Mouse (Mus musculus) G1E (cell line): ENCODE results near the gene Tbl1x. TPM values are rescaled to one million over a fixed set of nuclear protein-coding genes. Genes with fewer than 3 reads are reported as not detected.

Experiments
- ATAC-seq: 2 replicates; pipeline ENCODE4 v1.8.0; 2016; ENCODE audit warnings: mild to moderate bottlenecking; ENCODE audit not compliant: insufficient number of reproducible peaks, poor library complexity, low FRiP score, severe bottlenecking; ENCODE audit errors: extremely low read depth
- DNase-seq: peaks from one replicate; pipeline ENCODE4 v3.0.0; 2012; ENCODE audit warnings: low spot score
- H3K27me3 ChIP-seq: 2 replicates; pipeline ENCODE4 v1.6.1; 2012; ENCODE audit warnings: mild to moderate bottlenecking, low read length, inconsistent platforms; ENCODE audit not compliant: insufficient read depth
- H3K36me3 ChIP-seq: replicated peaks from 2 replicates; pipeline ENCODE3; 2012; ENCODE audit warnings: mild to moderate bottlenecking, inconsistent platforms
- H3K4me1 ChIP-seq: 2 replicates; pipeline ENCODE4 v1.6.1; 2012; ENCODE audit warnings: low read depth, low read length, inconsistent platforms, mixed read lengths; ENCODE audit not compliant: insufficient read depth
- H3K4me3 ChIP-seq: 2 replicates; pipeline ENCODE4 v1.5.1; 2012; ENCODE audit warnings: low read depth, mild to moderate bottlenecking, inconsistent platforms, low read length, moderate library complexity, mixed read lengths
- H3K9me3 ChIP-seq: replicated peaks from 2 replicates; pipeline ENCODE4 v1.6.1; 2012; ENCODE audit warnings: inconsistent platforms
- CTCF ChIP-seq: IDR thresholded peaks from 2 replicates; pipeline ENCODE4 v1.5.1; 2012; ENCODE audit warnings: low read depth, low read length, inconsistent platforms, mixed read lengths
- GATA1 ChIP-seq: IDR thresholded peaks from 2 replicates; pipeline ENCODE4 v1.6.1; 2012; ENCODE audit warnings: borderline replicate concordance, low read length, inconsistent platforms, mixed read lengths
- GATA2 ChIP-seq: IDR thresholded peaks from 2 replicates; pipeline ENCODE4 v1.6.1; 2012; ENCODE audit warnings: low read depth, low read length, inconsistent platforms, borderline replicate concordance
- POLR2AphosphoS5 ChIP-seq: IDR thresholded peaks from 2 replicates; pipeline ENCODE4 v1.6.1; 2012; ENCODE audit warnings: low read depth, low read length, inconsistent platforms; ENCODE audit not compliant: insufficient replicate concordance
- TAL1 ChIP-seq: conservative IDR thresholded peaks from 2 replicates; pipeline ENCODE4 v1.6.1; 2012; ENCODE audit warnings: low read depth, low read length, inconsistent platforms, mixed read lengths
- polyA plus RNA-seq: library from polyadenylated mRNA; stranded (reverse); fragments of >175 nt; gene quantifications from 2 replicates; pipeline ENCODE4 v1.2.3, GENCODE M21; 2012
- total RNA-seq, 2 experiments: library from RNA; stranded (forward) in 1 of 2; stranded (reverse) in 1 of 2; fragments of 200-1000 nt in 1 of 2; fragments of >200 nt in 1 of 2; fragmentation: Nextera tagmentation in 1 of 2; gene quantifications; 2 replicates each; pipeline ENCODE4 v1.2.3; 2014 to 2017

Gene Tbl1x
- total and polyA plus RNA-seq, 3 experiments: 6.5 to 141 (median 45.3) TPM

DNA sequence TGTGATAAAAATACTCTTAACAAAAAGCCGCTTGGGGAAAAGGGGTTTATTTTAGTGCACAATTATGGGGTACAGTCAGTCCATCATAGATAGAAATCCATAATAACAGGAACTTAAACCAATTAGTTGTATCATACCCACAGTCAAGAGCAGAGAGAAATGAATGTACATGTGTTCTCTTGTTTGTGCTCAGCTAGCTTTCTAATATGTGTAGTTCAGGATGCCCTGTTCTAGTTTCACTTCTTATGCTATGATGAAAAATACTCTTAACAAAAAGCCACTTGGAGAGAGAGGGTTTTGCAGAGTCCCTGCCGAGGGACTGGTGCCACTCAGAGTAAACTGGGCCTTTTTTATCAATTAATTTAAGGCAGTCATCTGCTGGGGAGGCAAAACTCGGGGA, 101.1 kb downstream of the Tbl1x start:
- DNase-seq: no peak

GRCm38 (mm10) chrX:77613041-77613440, 102.2 kb downstream of the Tbl1x start:
- no peaks in the 10 kb centered on the region for H3K4me1 ChIP-seq
- H3K36me3 ChIP-seq: no peaks in the 10 kb centered on the region
- no peak for DNase-seq
- TF ChIP-seq GATA1: no peak
- no peak for TF ChIP-seq POLR2AphosphoS5
- no peak for TF ChIP-seq CTCF
- no peak for TF ChIP-seq GATA2
- no peak for TF ChIP-seq TAL1
- no peak overlapping the region for H3K4me3 ChIP-seq
- ATAC-seq: no peak
- no peaks in the 10 kb centered on the region for H3K27me3 ChIP-seq
- H3K9me3 ChIP-seq: no peaks in the 10 kb centered on the region

More for the DNA sequence above, 101.1 kb downstream of the Tbl1x start:
- TF ChIP-seq GATA1: no peak
- no peak for TF ChIP-seq GATA2
- TF ChIP-seq CTCF: no peak
- no peak for TF ChIP-seq POLR2AphosphoS5
- TF ChIP-seq TAL1: no peak
- H3K4me3 ChIP-seq: no peak overlapping the region
- no peaks in the 10 kb centered on the region for H3K4me1 ChIP-seq
- H3K27me3 ChIP-seq: no peaks in the 10 kb centered on the region
- no peak for ATAC-seq
- no peaks in the 10 kb centered on the region for H3K36me3 ChIP-seq
- H3K9me3 ChIP-seq: no peaks in the 10 kb centered on the region

GRCm38 (mm10) chrX:77615735-77616293, 105.0 kb downstream of the Tbl1x start:
- no peaks in the 10 kb centered on the region for H3K9me3 ChIP-seq
- DNase-seq (no peak), ATAC-seq (no peak)
- no peaks in the 10 kb centered on the region for H3K27me3 ChIP-seq
- no peak overlapping the region for H3K4me3 ChIP-seq
- TF ChIP-seq GATA1: no peak
- TF ChIP-seq TAL1: no peak
- TF ChIP-seq CTCF: no peak
- no peak for TF ChIP-seq POLR2AphosphoS5
- no peak for TF ChIP-seq GATA2
- H3K4me1 ChIP-seq: no peaks in the 10 kb centered on the region
- no peaks in the 10 kb centered on the region for H3K36me3 ChIP-seq

- DNase-seq (no peak), ATAC-seq (no peak)
- H3K27me3 ChIP-seq: no peaks in the 10 kb centered on the region
- H3K4me3 ChIP-seq: no peak overlapping the region
- H3K36me3 ChIP-seq: no peaks in the 10 kb centered on the region
- TF ChIP-seq TAL1: no peak
- no peak for TF ChIP-seq POLR2AphosphoS5
- no peak for TF ChIP-seq GATA1
- TF ChIP-seq GATA2: no peak
- TF ChIP-seq CTCF: no peak
- H3K4me1 ChIP-seq: no peaks in the 10 kb centered on the region
- no peaks in the 10 kb centered on the region for H3K9me3 ChIP-seq
Measured at GRCm38 (mm10) chrX:77617368-77618144, 106.7 kb downstream of the Tbl1x start.

DNA sequence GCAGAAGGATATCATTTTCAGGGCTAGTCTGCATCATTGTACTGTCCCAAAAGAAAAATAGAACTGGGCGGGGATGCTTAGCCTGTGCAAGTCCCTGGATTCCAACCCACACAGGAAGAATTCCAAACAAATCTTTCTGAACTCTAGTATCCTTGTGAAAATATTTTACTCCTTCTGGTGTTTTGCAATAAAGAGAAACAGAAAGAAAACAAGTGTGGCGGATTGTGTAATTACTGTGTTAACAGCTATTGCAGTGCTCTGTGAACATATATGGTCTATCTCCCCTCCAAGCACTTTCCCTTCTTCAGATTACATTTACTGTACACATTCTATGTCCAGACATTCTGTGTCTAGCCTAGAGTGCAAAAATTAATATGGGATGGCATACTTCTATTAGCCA, 119.6 kb downstream of the Tbl1x start:
- no peak for ATAC-seq

GRCm38 (mm10) chrX:77636499-77636898, 125.7 kb downstream of the Tbl1x start:
- DNase-seq: no peak
- peaks cover 11% of the 10 kb centered on the region; the same call in 1 of the 2 replicates for H3K4me1 ChIP-seq
- H3K36me3 ChIP-seq: peaks cover 25% of the 10 kb centered on the region
- H3K9me3 ChIP-seq: no peaks in the 10 kb centered on the region
- no peak overlapping the region for H3K4me3 ChIP-seq
- no peaks in the 10 kb centered on the region for H3K27me3 ChIP-seq
- no peak for TF ChIP-seq GATA1
- TF ChIP-seq GATA2: no peak
- ATAC-seq: no peak

More for the DNA sequence above, 119.6 kb downstream of the Tbl1x start:
- peaks cover 10% of the 10 kb centered on the region for H3K36me3 ChIP-seq
- H3K4me1 ChIP-seq: no peaks in the 10 kb centered on the region; the same call in 1 of the 2 replicates
- H3K4me3 ChIP-seq: no peak overlapping the region
- H3K27me3 ChIP-seq: no peaks in the 10 kb centered on the region
- DNase-seq: no peak
- H3K9me3 ChIP-seq: no peaks in the 10 kb centered on the region
- TF ChIP-seq GATA1: no peak
- no peak for TF ChIP-seq GATA2
- TF ChIP-seq CTCF: no peak
